Mouse (Mus musculus) heart, adult 2 months (tissue): ENCODE measurements around the gene Irgm2.

Source experiments
- CTCF ChIP-seq: fragments of 200-600 bp; IDR thresholded peaks from 2 replicates; pipeline ENCODE4 v1.8.1; 2022; ENCODE audit warnings: antibody characterized with exemption, mild to moderate bottlenecking, moderate library complexity
- POLR2A ChIP-seq: fragments of 200-500 bp; IDR thresholded peaks from 2 replicates; pipeline ENCODE4 v1.6.1; 2011; ENCODE audit warnings: mild to moderate bottlenecking, low read depth, low read length, control low read depth; ENCODE audit not compliant: insufficient read depth

GRCm38 (mm10) chr11:58216823-58217222 lies 17.4 kb downstream of the Irgm2 start:
- TF ChIP-seq CTCF (no peak), POLR2A (no peak)
